ENCODE assay signal across 33 mouse cellular contexts in the genomic region with DNA sequence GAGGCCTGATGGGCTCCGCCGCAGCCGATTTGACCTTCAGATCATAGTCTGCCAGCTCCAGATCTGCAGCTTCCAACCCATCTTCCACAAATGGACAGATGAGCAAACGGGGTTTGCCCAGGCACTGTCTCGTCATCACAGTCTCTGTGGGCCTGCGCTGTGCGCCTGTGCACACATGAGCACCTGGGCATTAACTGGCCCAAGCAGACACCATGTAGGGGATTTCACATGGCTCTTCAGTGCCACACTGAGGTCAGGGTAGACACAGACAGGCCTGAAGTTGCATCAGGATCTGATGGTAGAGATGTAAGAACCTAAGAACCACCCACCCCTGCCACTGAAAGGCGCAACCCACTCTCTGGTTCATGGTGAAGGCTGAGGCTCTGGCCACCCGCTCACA. TPM values are rescaled to one million over a fixed set of nuclear protein-coding genes. Genes with fewer than 3 reads are reported as not detected.
DNase-seq lines count a peak whose midpoint lies in the region; TF ChIP-seq lines count a peak whose summit lies in the region.
"Had no signal": no experiment of that assay in that cellular context is flagged by ENCODE, and none has a peak within 500 bp of the region (broad histone marks: within the 10 kb centered on the region; RNA-seq: fewer than 3 reads in every experiment).

No protein-coding gene starts in this region.

- no peaks in the 10 kb centered on the region for H3K36me3 ChIP-seq in heart, adult 2 months (ENCODE audit: control insufficient read depth, insufficient read depth, low read length)
- H3K36me3 ChIP-seq in CH12.LX (replicated peaks in 1 of 2; ENCODE audit: control insufficient read depth in 1 of 2, insufficient read depth in 1 of 2, low read length in 1 of 2): peaks cover 8 to 36% of the 10 kb centered on the region in 2 experiments
- H3K36me3 ChIP-seq: embryonic facial prominence, embryonic 10.5 days; embryonic facial prominence, embryonic 15.5 days; forebrain, embryonic 15.5 days; heart, embryonic 10.5 days; heart, embryonic 15.5 days; hindbrain, embryonic 13.5 days; limb, embryonic 10.5 days; limb, embryonic 15.5 days; midbrain, embryonic 12.5 days; neural tube, embryonic 13.5 days had no signal

- no peak overlapping the region for H3K9ac ChIP-seq in heart, adult 2 months (ENCODE audit: low read depth, low read length)
- H3K9ac ChIP-seq in CH12.LX (ENCODE audit: insufficient read depth, low read depth): peak overlapping the region; percentile 10; the same call in 1 of the 2 replicates
- H3K9ac ChIP-seq: embryonic facial prominence, embryonic 15.5 days; forebrain, embryonic 15.5 days; heart, embryonic 15.5 days; hindbrain, embryonic 13.5 days; limb, embryonic 15.5 days; liver, embryonic 14.5 days; lung, embryonic 14.5 days; midbrain, embryonic 12.5 days; neural tube, embryonic 13.5 days had no signal

- WGBS in heart, adult 2 months: 94% methylated on average over 9 of the region's 9 CpGs

- in situ Hi-C loops in CH12.LX (cut with MboI; ENCODE audit: low pct_ligation_motif_present, low pct_unique_long_range_greater_than_20kb, low sequenced_read_pairs): loop anchor here (10.0 kb wide), 2 partner anchors 70 to 370 kb away; no protein-coding TSS in a partner anchor

- intact Hi-C loops in heart, adult 2 months (cut with DNase I): loop anchor here (5.0 kb wide), 1 partner anchor 68 kb away; no protein-coding TSS in a partner anchor

- dilution Hi-C loops in CH12.LX (cut with MboI; ENCODE audit: extremely low pct_ligation_motif_present, extremely low pct_unique_long_range_greater_than_20kb, low sequenced_read_pairs): no loop called here

- H3K4me2 ChIP-seq in CH12.LX (ENCODE audit: insufficient read depth, low read depth, poor library complexity, severe bottlenecking): no peak overlapping the region
- H3K4me2 ChIP-seq: embryonic facial prominence, embryonic 15.5 days; forebrain, embryonic 15.5 days; heart, embryonic 15.5 days; hindbrain, embryonic 13.5 days; limb, embryonic 15.5 days; lung, embryonic 14.5 days; midbrain, embryonic 12.5 days; neural tube, embryonic 13.5 days had no signal

- peak; percentile 39 for TF ChIP-seq CTCF in heart, adult 2 months (IDR thresholded peaks at IDR 0.05)
- TF ChIP-seq CTCF in layer of hippocampus, adult 2 months (conservative IDR thresholded peaks at IDR 0.05): peak; percentile 39
- peak in 1 of 2 experiments; percentile 84; a peak in 2 of 4 replicates for TF ChIP-seq CTCF in CH12.LX (conservative IDR thresholded peaks at IDR 0.05 in 1 of 2, IDR thresholded peaks at IDR 0.05 in 1 of 2; ENCODE audit: low read depth in 2 of 2, low read length in 2 of 2)

- peak; percentile 90 for TF ChIP-seq RAD21 in CH12.LX (IDR thresholded peaks at IDR 0.05; ENCODE audit: low read depth, low read length)

- no peak for DNase-seq in heart, adult 2 months
- DNase-seq in heart, adult 9 months (ENCODE audit: low spot score in 2 of 2): no peak
- DNase-seq in layer of hippocampus, adult 2 months (ENCODE audit: low spot score in 2 of 2): no peak
- no peak for DNase-seq in layer of hippocampus, postnatal 10 days (ENCODE audit: low spot score in 2 of 2)
- DNase-seq in CH12.LX (ENCODE audit: extremely low read depth) (peak; percentile 88), ZHBTc4 (ENCODE audit: low read depth, low spot score) (peak; percentile 39)
- no peak for DNase-seq in lung, postnatal 36 days
- no peak for DNase-seq in cerebellum, adult 18-20 months
- DNase-seq: adrenal gland, adult 2 months; adrenal gland, postnatal 36 days; B cell, adult 2 months; cerebellum, adult 2 months; cerebellum, postnatal 14 days; heart, postnatal 36 days; kidney, adult 18-20 months; kidney, postnatal 10 days; lung, embryonic 14.5 days; lung, postnatal 14 days; right cerebral cortex, postnatal 4 days; thymus, postnatal 4 days had no signal

- H3K4me3 ChIP-seq in heart, adult 2 months: no peak overlapping the region
- no peak overlapping the region for H3K4me3 ChIP-seq in layer of hippocampus, adult 2 months
- H3K4me3 ChIP-seq in CH12.LX (replicated peaks in 1 of 3; ENCODE audit: low read depth in 2 of 3, low read length in 2 of 3, poor library complexity in 1 of 3): peak overlapping the region; percentile 21 to 55 (median 39)
- H3K4me3 ChIP-seq: embryonic facial prominence, embryonic 10.5 days; embryonic facial prominence, embryonic 15.5 days; forebrain, embryonic 15.5 days; heart, embryonic 10.5 days; heart, embryonic 15.5 days; hindbrain, embryonic 13.5 days; limb, embryonic 10.5 days; limb, embryonic 15.5 days; midbrain, embryonic 12.5 days; neural tube, embryonic 13.5 days had no signal

- no peak overlapping the region for H3K27ac ChIP-seq in heart, adult 2 months
- H3K27ac ChIP-seq in layer of hippocampus, adult 2 months: no peak overlapping the region
- peak overlapping the region; percentile 32; the same call in 1 of the 2 replicates for H3K27ac ChIP-seq in CH12.LX (ENCODE audit: insufficient read depth, low read depth)
- H3K27ac ChIP-seq: embryonic facial prominence, embryonic 10.5 days; embryonic facial prominence, embryonic 15.5 days; forebrain, embryonic 15.5 days; heart, embryonic 10.5 days; heart, embryonic 15.5 days; hindbrain, embryonic 13.5 days; limb, embryonic 10.5 days; limb, embryonic 15.5 days; liver, embryonic 14.5 days; midbrain, embryonic 12.5 days; neural tube, embryonic 13.5 days had no signal

- no peaks in the 10 kb centered on the region for H3K27me3 ChIP-seq in heart, adult 2 months (ENCODE audit: control insufficient read depth, insufficient read depth, low read length)
- H3K27me3 ChIP-seq in CH12.LX (replicated peaks): no peaks in the 10 kb centered on the region
- H3K27me3 ChIP-seq: embryonic facial prominence, embryonic 15.5 days; forebrain, embryonic 15.5 days; heart, embryonic 15.5 days; hindbrain, embryonic 13.5 days; limb, embryonic 15.5 days; midbrain, embryonic 12.5 days; neural tube, embryonic 13.5 days had no signal

- TF ChIP-seq POLR2A in heart, adult 2 months (IDR thresholded peaks at IDR 0.05; ENCODE audit: insufficient read depth, low read depth, low read length): no peak
- TF ChIP-seq POLR2A in CH12.LX (IDR thresholded peaks at IDR 0.05; ENCODE audit: low read depth, low read length): peak; percentile 46; the same call in 1 of the 2 replicates

- H3K9me3 ChIP-seq in CH12.LX (replicated peaks; ENCODE audit: low read length): peaks cover 4% of the 10 kb centered on the region
- H3K9me3 ChIP-seq: embryonic facial prominence, embryonic 10.5 days; embryonic facial prominence, embryonic 15.5 days; forebrain, embryonic 15.5 days; heart, embryonic 10.5 days; heart, embryonic 15.5 days; hindbrain, embryonic 13.5 days; limb, embryonic 10.5 days; limb, embryonic 15.5 days; midbrain, embryonic 12.5 days; neural tube, embryonic 13.5 days had no signal

- no peaks in the 10 kb centered on the region for H3K4me1 ChIP-seq in heart, adult 2 months (ENCODE audit: control insufficient read depth, insufficient read depth, low read length)
- peaks cover 10 to 38% of the 10 kb centered on the region in 2 experiments for H3K4me1 ChIP-seq in CH12.LX (ENCODE audit: control insufficient read depth in 1 of 2, insufficient read depth in 2 of 2)
- H3K4me1 ChIP-seq: embryonic facial prominence, embryonic 15.5 days; forebrain, embryonic 15.5 days; heart, embryonic 15.5 days; hindbrain, embryonic 13.5 days; neural tube, embryonic 13.5 days had no signal

- H3K79me2 ChIP-seq in heart, adult 2 months (replicated peaks; ENCODE audit: control insufficient read depth, insufficient read depth, low read length): no peaks in the 10 kb centered on the region
- H3K79me2 ChIP-seq in CH12.LX (replicated peaks; ENCODE audit: control insufficient read depth, extremely low read depth, insufficient read depth, poor library complexity, severe bottlenecking): no peaks in the 10 kb centered on the region

- TF ChIP-seq EP300 in heart, adult 2 months (IDR thresholded peaks at IDR 0.05; ENCODE audit: insufficient read depth, low read depth, low read length): no peak
- TF ChIP-seq EP300 in CH12.LX (IDR thresholded peaks at IDR 0.05; ENCODE audit: low read length): no peak

TF ChIP-seq in CH12.LX, 34 proteins besides CTCF, POLR2A, EP300 and RAD21 (continues in another document):
- TF ChIP-seq PAX5 (IDR thresholded peaks at IDR 0.05; ENCODE audit: low read length) (no peak), SMC3 (IDR thresholded peaks at IDR 0.05; ENCODE audit: low read depth, low read length) (peak; percentile 78), NRF1 (IDR thresholded peaks at IDR 0.05; ENCODE audit: low read depth, low read length) (peak; percentile 87), CHD1 (IDR thresholded peaks at IDR 0.05; ENCODE audit: low read depth, low read length) (no peak), ZNF384 (IDR thresholded peaks at IDR 0.05; ENCODE audit: low read depth, low read length) (no peak), ZC3H11A (IDR thresholded peaks at IDR 0.05; ENCODE audit: low read depth, low read length) (peak; percentile 19), ZMIZ1 (IDR thresholded peaks at IDR 0.05; ENCODE audit: low read depth, low read length) (no peak), UBTF (IDR thresholded peaks at IDR 0.05; ENCODE audit: low read depth, low read length) (no peak), CHD2 (IDR thresholded peaks at IDR 0.05; ENCODE audit: low read length) (no peak), MAZ (IDR thresholded peaks at IDR 0.05; ENCODE audit: low read depth, low read length) (no peak), MEF2A (IDR thresholded peaks at IDR 0.05; ENCODE audit: borderline replicate concordance, low read depth, low read length) (peak; percentile 63; the same call in 1 of the 2 replicates), RCOR1 (conservative IDR thresholded peaks at IDR 0.05; ENCODE audit: low read depth, low read length) (no peak), MXI1 (IDR thresholded peaks at IDR 0.05; ENCODE audit: low read depth, low read length) (peak; percentile 32; the same call in 1 of the 2 replicates), NELFE (IDR thresholded peaks at IDR 0.05; ENCODE audit: low read depth, low read length) (0 out of 2 replicates have a peak, but pooled peaks have one; percentile 29), ELF1 (IDR thresholded peaks at IDR 0.05; ENCODE audit: low read depth, low read length) (no peak)

RNA-seq across cellular contexts. Expression of gene Gnb5, which starts 31.0 kb away (rescaled TPM):
- 10 to 100 TPM; 23.5 to 23.9 TPM for total RNA-seq in heart, adult 2 months (2021)
- polyA plus RNA-seq in heart, adult 2 months (2012; rRNA removed): 33.0 and 52.8 TPM in 2 replicates
- total RNA-seq in layer of hippocampus, adult 2 months (2021): 100 to 1,000 TPM; 125 to 127 TPM
- total RNA-seq in layer of hippocampus, postnatal 10 days (2021): 100 to 1,000 TPM; 105 to 110 TPM
- total RNA-seq in CH12.LX (2012; rRNA removed): 4.4 and 6.5 TPM in 2 replicates
- total RNA-seq in CH12.LX (2014; rRNA removed): 2.9 and 4.7 TPM in 2 replicates
- polyA plus RNA-seq in CH12.LX (2012; ENCODE audit: insufficient read length, low read depth): 2.7 and 3.1 TPM in 2 replicates

RNA-seq across cellular contexts. Expression of gene Myo5c, which starts 43.2 kb away (rescaled TPM):
- 1 to 10 TPM; 5.0 to 5.9 TPM for total RNA-seq in heart, adult 2 months (2021)
- polyA plus RNA-seq in heart, adult 2 months (2012; rRNA removed): 5.1 and 9.3 TPM in 2 replicates
- total RNA-seq in layer of hippocampus, adult 2 months (2021): under 1 TPM; 0.59 to 0.81 TPM
- under 1 TPM; 0.29 to 0.80 TPM for total RNA-seq in layer of hippocampus, postnatal 10 days (2021)
- total RNA-seq in CH12.LX (2012; rRNA removed) (1.6 and 4.4 TPM in 2 replicates), CH12.LX (2014; rRNA removed) (3.7 and 3.8 TPM in 2 replicates)
- polyA plus RNA-seq in CH12.LX (2012; ENCODE audit: insufficient read length, low read depth): 4.7 and 5.2 TPM in 2 replicates
- total RNA-seq: megakaryocyte, adult 5-6 weeks had no signal
- polyA plus RNA-seq: activated CD4-positive, CD25-positive, alpha-beta regulatory T cell, adult 4 months had no signal

Comparison
In these comparisons a context has a peak if more than half of its experiments do, and no peak if none do; other contexts are left out.
1. DNase-seq: peak in CH12.LX (single experiment) and ZHBTc4 (single experiment); none in heart, adult 2 months (0 of 2), heart, adult 9 months (0 of 2), layer of hippocampus, adult 2 months (0 of 2), layer of hippocampus, postnatal 10 days (0 of 2), lung, postnatal 36 days (single experiment) and cerebellum, adult 18-20 months (0 of 2).
2. H3K4me3 ChIP-seq: peak in CH12.LX (3 of 3); none in heart, adult 2 months (single experiment) and layer of hippocampus, adult 2 months (single experiment).
3. RNA of gene Gnb5, which starts 31.0 kb away (total RNA-seq): 125 to 127 TPM in layer of hippocampus, adult 2 months and 105 to 110 TPM in layer of hippocampus, postnatal 10 days; 23.5 to 23.9 TPM in heart, adult 2 months and 2.9 to 6.5 TPM in CH12.LX; every median in the first group is over 4 times any median in the second.